Mouse (Mus musculus): Measurements from ENCODE around the gene Mlph.

DNA sequence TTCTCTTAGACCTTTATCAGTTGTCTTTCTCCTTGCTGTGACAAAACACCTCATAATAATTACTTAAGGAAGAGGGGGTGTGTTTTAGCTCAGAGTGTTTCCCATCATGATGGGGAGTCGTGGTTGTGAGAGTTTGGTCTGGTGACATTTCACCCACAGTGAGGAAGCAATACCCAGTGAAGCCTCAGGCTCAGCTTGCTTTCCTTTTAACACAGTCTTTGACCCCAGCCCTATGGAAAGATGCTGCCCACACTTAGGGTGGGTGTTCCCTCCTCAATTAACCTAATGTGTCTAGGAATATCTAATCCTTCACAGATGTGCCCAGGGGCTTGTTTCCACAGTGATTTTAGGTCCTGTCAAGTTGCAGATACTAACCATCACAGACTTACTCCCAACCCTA lies 16.9 kb upstream of the Mlph start:
- TF ChIP-seq CTCF (IDR thresholded peaks at IDR 0.05; ENCODE audit: low read depth, low read length) (no peak), POLR2A (IDR thresholded peaks at IDR 0.05; ENCODE audit: borderline replicate concordance, low read depth, low read length) (no peak)

Measured in bone marrow macrophage, adult 2 months (primary cell).